Mouse (Mus musculus) Muller cell, postnatal 12 days (primary cell): Measurements from ENCODE around the gene Ankrd6.

Experiments
- DNase-seq: peaks from one replicate; pipeline ENCODE4 v3.0.0-alpha.2; 2015; ENCODE audit errors: inconsistent ontology term

Gene Ankrd6

DNA sequence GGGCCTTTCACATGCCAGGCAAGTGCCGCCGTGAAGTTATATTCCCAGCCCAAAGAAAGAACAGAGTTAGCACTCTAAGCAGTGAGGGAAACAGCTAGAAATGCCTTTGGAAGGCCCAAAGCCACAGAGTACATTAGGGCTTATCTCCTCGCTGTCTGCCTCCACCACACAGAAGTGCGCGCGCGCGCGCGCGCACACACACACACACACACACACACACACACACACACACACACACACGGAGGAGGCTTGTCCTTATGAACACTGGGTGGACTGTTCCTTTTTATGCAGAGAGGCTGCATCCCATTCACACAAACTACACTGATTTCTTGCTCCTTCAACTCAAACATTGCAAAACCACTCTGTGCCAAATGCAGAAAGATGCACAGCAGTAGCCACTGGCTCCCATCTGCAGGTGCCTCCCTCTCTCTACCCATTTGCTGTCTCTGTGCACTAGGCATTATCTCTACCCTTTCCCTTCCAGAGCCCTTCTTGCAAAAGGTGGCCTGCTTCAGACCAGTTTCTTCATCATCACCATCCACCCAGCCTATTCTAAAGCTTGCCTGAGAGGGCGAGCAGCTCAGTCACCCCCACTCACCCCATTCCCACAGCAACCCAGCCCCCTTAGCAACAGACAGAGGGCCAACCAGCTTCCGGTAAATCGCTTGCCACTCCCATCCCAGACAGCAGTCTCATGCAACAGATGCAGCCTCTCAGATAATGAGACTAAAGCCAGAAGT is 88.5 kb downstream of the Ankrd6 start:
- DNase-seq, result no peak

GRCm38 (mm10) chr4:32860184-32860965 is 90.3 kb downstream of the Ankrd6 start:
- DNase-seq, result peak; percentile 37

GRCm38 (mm10) chr4:32855580-32855979 is 95.1 kb downstream of the Ankrd6 start:
- DNase-seq, result no peak

DNA sequence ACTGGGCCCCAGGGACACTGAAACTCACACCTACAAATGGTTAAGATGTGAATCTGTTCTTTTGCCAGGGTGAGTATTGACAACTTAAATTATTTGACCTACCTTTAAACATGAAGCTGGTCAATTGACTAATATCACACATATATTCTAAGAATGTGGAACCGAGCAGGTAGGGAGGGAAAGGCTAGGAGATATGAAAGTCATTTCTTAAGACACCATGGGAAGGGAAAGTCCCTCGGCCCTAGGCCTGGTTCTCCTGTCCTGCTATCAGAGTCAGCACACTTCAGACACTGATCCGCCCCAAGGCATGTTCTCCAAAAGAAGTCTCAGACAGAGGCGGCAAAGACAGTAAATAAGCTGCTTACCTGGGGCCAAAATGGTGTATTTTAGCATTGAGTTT is 95.7 kb downstream of the Ankrd6 start:
- DNase-seq, result no peak

DNA sequence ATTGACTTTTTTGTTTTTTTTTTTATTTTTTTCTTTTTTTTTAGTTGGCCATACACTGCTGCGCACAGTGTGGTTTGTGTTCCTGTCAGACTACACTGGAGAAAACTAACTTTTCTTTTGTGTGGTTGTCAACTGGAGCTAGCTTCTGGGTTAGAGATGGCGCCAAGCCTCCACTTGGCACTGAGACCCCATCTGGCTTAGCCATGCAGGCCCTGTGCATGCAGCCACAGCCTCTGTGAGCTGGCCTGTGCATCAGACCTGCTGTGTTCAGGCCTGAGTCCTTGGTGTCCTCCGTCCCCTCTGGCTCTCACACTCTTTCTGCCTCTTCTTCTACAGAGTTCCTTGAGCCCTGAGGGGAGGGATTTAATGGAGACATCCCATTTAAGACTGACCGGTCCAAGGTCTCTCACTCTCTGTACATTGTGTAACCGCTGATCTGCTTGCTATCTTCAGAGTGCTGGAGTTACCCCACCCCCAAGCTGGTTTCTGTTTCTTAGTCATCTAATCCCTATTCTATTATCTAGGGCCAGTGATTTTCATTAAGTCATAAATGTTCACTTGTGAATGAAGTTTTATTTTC is 96.9 kb downstream of the Ankrd6 start:
- DNase-seq, result no peak

- DNase-seq, result no peak
Observed at GRCm38 (mm10) chr4:32852819-32853218, 97.8 kb downstream of the Ankrd6 start.

DNA sequence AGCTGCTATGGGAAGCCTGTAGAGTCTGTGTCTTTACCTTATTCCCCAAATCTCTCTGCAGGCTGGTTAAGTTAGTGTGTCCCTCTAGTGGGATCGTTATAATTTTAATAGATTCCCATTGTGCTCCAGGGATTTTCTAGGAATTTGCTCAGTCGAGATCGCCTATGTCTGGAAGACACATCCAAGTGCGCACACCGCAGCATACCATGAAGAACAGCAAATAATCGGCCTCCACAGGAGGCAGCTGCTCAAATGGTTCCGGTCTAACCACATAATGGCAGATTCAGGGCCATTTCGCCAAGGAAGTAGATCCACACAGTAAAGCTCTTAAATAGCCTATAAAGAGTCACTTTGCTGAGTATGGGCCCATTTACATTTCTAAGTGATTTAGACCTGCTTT is 98.3 kb downstream of the Ankrd6 start:
- DNase-seq, result no peak

DNA sequence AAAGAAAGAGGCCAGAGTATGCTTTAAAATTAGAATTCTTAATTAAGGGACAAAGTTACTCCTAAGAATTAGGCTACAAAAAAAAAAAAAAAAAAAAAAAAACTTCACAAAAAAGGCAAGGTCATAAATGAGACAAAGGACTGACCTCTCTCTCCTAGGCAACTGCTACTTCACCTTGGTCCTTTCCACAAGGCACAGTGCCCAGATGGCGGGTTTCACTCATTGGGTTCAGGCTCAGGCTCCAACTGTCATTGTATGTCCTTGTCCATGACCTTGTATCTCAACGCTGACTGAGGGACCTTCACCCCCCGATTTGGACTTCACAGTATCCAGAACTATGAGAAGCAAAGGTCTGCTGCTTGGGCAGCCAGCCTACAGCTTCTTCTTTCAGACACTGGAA is 112.2 kb downstream of the Ankrd6 start:
- no peak for DNase-seq

DNA sequence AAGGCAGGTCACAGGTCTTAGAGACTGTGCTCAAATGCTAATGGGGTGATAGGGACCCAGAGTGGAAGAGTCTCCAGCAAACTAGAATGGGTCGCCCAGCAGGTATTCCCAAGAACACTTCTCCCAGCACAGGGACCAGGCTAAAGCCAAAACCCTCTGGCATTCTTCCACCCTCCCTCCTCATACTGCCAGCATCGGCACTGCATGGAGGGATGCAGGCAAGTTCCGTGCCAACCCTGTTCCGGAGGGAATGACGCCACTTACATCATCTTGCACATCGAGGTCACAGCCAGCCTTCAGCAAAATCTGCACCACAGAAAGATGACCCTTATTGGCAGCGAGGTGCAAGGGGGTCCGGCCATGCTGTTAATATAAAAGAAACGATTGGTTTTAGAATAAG is 114.6 kb downstream of the Ankrd6 start:
- DNase-seq, result no peak

GRCm38 (mm10) chr4:32834541-32834940 is 116.1 kb downstream of the Ankrd6 start:
- DNase-seq, result no peak

GRCm38 (mm10) chr4:32833494-32834282 is 117.0 kb downstream of the Ankrd6 start:
- peak; percentile 42 for DNase-seq

- no peak for DNase-seq
Observed at GRCm38 (mm10) chr4:32829316-32829715, 121.3 kb downstream of the Ankrd6 start.

GRCm38 (mm10) chr4:32828385-32829077 is 122.1 kb downstream of the Ankrd6 start:
- DNase-seq, result no peak

DNA sequence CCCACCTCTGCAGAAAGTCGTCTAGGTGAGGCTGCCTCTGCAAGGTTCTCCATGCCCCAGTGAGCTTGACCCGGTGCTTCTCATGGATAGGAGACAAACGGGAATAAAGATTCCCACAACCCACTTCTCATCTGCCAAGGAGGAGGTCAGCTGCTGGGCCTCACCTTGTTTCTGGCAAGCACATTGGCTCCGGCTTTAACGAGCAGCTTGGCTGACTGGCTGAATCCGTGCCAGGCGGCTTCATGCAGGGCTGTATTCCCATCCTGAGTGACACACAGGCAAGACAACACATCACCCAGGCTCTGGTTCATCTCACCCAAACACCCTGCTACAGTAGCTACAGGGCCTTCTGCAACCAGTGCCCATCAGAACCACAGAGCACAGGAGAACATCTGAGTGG is 123.7 kb downstream of the Ankrd6 start:
- DNase-seq, result peak; percentile 57

DNA sequence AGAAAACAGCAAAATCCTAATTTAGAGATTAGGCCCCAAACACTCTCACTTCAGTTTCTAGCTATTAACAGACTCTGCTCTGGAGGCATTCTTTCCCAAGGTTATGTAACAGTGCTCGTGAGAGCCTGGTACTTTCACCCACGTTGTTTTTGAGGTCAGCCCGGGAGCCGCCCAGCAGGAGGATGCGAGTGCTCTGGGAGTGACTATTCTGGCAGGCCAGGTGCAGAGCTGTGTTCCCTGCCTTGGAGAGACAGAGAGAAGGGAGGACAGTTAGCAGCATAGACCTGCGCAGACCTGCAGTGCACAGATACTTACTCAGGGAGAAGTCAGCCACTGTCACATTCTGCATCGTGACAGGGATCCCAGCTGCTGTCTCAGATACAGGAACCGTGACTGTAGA is 126.4 kb downstream of the Ankrd6 start:
- DNase-seq, result peak; percentile 51

DNA sequence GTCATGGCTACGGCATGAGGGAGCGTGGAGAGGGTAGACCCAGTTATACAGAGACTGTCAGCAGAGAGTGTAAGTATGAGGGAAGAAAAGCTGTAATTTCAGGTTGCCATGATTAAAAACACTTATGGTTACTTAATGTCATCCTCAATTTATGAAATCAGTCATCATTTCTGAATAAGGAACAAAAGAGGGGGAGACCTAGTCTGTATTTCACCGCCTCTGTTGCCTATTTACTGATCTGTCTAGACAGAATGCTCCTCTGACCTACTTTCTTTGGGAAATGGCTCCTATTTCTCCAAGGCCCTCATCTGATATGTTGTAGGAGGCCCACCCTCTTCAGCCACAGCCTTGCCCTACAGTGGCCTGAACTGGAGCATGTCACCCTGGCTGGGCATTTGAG is 130.0 kb downstream of the Ankrd6 start:
- no peak for DNase-seq

GRCm38 (mm10) chr4:32817478-32817877 is 133.2 kb downstream of the Ankrd6 start:
- no peak for DNase-seq

GRCm38 (mm10) chr4:32800577-32801170 is 150.0 kb downstream of the Ankrd6 start:
- DNase-seq, result peak; percentile 30

GRCm38 (mm10) chr4:32799966-32800576 is 150.6 kb downstream of the Ankrd6 start, which contains the start of gene Lyrm2:
Gene Lyrm2, plus strand, starts transcription at chr4:32800253.
- DNase-seq, result peak; percentile 86

GRCm38 (mm10) chr4:32798976-32799375 is 151.7 kb downstream of the Ankrd6 start:
- no peak for DNase-seq
